Mouse (Mus musculus) embryo, embryonic 9.5 days (tissue): ENCODE data around the gene Polq.
A peak's percentile ranks its signal among the peaks of the same experiment; 100 is the strongest.

Experiments
- DNase-seq: peaks from one replicate; pipeline ENCODE4 v3.0.0-alpha.2; 2017; ENCODE audit errors: extremely low spot score

Gene Polq

DNA sequence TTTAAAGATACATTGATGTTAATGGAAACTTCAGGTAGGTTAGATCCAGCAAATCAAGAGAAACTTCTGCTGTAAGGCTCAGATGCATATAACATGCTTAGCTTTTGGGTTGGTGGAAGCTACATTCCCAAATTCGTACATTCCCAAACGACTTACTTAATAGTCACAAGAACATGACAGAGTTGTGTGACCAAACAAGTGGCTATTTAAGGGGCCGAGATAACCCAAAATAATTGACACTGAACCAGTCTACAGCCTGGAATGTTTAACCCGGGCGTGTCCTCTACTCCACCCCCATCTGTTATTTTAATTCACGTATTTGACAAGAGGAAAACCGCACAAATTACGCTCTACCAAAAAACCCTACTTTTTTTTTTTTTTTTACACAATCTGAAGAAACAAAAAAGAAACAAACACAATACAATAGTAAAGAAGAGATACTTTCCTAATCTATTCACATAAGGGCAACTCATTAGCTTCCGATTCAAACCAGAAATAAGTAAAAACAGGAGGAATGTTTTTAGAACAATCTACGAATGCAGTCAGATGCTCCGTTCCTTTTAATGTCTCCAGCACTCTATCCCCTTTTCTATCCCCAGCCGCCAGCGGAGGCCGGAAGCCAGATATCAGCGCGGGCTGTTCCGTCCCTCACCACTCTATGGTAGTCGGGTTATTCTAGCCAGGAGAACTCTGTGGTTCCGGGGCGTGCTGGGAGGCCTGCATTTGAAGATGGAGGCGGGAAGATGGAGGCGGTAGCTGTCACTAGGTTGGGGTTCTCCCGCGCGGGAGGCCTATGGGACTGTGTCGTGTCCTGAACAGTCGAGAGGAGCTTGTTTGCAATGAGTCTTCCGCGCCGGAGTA lies at the start of gene Polq:
Gene Polq (plus strand): TSS at position 726 of the 861 bp plus-strand sequence.
- DNase-seq = peak; percentile 94

DNA sequence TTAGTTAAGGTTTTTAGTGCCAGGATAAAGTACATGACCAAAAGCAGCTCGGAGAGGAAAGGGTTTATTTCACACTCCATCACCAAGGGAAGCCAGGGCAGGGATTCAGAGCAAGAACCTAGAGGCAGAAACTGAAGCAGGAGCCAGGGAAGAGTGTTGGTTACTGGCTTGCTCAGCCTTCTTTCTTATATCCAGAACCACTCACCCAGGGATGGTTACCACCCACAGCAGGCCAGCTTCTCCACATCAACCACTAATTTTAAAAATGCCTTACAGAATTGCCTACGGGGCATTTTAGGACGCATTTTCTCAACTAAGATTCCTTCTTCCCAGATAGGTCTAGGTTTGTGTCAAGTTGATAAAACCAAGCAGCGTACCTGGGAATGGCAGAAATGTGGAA lies 48.2 kb upstream of the Polq start:
- DNase-seq = no peak

DNA sequence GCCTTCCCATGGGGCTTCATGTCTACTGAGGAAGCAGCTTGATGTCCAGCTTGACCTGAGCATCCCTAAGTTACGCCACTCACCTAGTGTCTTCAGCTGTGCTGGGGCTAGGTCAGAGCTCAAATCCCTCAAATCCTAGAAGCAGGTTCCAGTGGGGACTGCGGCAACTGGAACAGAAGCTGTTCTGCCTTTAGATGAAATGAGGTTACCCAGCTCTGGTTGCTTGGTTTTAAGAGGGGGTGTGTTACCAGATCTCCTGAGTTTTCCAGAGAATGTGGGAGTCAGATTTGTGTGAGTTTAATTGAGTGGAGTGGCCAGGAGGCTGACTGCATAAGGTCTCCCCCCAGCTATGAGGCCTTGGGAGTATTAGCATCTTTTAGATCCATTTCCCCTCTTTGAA lies 32.5 kb upstream of the Polq start:
- no peak for DNase-seq

DNA sequence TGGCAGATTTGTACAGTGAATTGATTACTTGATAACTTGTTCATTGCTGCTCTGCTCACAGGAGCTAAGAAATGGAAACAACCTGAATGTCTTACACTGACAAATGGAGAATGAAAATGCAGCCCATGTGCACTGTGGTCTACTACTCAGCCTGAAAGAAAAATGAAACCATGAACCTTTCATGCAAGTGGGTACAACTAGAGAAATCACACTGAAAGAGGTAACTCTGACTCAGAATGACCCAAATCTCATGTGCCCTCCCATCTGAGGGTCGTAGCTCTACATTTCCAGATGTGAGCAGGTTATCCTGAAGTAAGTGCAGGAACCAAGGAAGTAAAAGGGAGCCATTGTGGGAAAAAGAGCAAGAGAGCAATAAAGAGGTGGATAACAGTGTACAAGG lies 27.8 kb upstream of the Polq start:
- DNase-seq = no peak

DNA sequence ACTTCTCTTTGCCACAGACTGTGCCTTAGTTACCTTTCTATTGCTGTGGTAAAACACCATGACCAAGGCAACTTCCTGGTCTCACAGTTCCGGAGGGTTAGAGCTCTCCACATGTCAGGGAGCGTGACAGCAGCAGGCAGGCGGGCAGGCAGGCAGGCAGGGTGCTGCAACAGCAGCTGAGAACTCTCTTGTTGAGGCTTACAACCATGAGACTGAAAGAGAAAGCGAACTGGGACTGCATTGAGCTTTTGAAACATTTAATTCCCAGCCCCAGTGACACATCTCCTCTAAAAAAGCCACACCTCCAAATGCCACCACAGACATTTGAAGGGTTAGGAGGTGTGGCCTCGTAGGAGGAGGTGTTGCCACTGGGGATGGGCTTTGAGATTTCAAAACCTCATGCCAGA lies 25.9 kb upstream of the Polq start:
- DNase-seq = no peak

DNA sequence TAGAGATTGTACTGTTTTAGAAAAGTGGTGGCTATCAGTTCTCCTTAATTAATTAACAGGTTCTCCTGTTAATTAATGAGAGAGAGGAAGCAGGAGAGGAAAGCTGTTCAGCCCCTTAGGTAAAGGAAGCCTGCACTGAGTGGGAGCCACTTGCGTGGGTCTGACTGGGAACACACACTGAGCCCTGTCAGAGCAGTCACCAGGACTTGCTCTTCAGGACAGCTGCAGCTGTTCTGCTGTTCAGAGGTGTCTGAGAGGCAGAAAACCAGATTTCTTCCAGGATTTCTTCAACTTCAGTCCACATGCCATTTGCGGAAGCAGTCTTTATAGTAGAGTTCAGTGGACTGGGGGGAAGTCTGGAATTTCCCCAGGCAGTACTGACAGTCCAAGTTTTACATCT lies 24.2 kb upstream of the Polq start:
- DNase-seq = no peak

DNA sequence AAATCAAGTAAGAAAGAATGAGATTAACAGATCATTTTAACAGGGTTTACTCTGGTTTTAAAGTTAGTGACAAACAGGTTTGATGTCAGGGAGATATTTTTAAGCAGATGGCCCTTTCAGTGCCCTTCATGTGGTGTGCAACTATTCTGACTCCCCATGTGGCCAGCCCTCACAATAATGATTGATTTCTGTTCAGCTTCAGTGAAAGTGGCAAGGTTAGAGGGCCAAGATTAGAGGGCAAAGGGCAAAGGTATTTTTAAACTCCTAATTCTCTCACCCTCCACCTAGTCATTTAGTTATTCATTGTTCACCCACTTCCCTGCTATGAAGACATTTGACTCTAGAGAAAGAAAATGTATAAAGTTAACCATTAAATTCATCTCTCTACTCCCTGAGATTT lies 23.5 kb upstream of the Polq start:
- no peak for DNase-seq

DNA sequence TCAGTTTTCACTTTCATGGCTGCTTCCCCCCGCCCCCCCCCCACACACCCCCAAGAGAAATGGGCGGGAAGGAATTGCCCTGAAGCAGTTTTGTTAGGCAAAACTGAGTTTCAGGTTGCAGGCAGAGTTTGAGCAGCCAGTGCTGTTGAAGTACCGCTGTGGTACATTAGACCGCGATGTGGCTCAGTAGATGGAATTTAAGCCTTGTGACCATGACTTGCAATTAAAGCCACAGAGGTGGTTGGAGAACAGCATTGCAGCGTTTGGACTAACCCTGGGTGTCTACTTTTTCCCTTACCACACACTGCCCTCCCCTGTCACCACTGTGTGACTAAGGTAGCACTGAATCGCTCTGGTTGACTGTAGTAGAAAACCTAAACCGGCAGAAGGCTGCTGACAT lies 22.1 kb upstream of the Polq start:
- DNase-seq = no peak

DNA sequence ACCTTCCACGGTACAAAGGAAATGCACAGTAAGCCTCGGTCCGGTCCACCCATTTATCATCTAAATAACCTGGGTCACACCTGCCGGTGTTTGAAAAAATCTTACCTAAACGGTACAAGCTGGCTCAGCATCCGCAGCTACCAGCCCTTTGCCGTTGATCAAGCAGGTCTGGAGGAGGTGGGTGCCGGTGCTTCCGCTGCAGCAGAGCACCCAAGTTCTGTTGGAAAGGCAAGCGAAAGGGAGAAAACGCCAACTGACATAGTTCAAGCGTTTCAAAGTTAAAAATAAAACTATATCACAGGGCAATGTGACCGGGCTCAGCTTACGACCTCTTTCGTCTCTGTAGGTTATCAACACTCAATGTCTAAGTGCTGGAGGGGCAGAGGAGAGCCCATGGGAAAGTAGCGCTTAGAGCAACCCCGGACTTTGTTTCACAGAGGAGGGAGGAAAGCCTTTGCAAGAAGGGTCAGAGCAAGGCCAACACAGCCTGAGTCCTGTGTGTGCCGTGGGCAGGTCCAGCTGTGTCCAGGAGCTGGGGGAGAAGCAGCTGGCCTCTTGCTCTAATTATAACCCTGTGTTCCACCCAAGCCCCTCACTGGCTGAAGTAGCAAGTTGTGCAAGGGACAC lies 21.5 kb upstream of the Polq start, which contains the start of gene Fbxo40:
Gene Fbxo40 (minus strand): TSS at position 469 of the 627 bp plus-strand sequence.
- no peak for DNase-seq

DNA sequence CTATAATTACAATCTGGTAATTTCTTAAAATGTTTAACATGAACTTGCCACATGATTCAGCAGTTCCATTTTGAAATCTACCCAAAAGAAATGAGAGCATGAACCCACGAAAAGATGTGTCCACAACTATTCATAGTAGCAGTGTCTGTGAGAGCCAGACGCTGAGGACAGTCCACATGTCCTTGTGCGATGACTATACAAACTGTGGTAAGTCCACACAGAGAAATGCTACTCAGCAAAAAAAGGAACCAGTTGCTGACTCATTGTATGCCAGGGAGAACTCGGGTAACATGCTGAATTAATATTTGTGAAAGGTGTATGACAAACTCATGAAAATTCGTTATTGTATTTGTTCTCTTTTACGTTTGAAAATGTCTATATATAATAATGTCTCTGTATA lies 13.9 kb upstream of the Polq start:
- DNase-seq = no peak

DNA sequence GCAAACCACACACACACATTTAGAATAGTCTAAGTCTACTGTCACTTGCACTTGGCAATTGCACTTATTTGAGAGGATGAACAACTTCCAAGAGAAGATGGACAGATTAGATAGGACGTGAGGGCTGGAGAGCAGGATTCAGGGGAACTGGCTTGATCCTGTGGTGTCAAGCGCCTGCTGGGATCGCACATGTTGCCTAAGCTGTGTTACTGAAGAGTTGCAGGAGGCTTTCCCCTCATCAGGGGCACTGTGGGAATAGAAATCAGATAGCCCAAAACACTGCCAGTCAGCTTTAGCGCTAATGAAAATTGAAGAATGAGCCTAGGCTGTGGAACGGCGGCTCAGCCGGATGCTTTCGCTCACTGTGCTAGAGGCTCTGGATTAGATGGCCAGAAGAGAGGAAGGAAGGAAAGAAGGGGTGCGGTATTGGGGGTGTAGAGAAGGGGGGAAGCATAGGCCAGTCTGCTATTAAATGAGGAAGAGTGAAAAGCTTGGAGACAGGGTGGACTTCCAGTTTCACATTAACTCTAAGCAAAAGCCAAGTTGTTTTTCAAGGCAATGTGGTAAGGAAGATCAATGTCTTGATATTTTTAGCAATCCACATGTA lies 12.1 kb upstream of the Polq start:
- DNase-seq = no peak

DNA sequence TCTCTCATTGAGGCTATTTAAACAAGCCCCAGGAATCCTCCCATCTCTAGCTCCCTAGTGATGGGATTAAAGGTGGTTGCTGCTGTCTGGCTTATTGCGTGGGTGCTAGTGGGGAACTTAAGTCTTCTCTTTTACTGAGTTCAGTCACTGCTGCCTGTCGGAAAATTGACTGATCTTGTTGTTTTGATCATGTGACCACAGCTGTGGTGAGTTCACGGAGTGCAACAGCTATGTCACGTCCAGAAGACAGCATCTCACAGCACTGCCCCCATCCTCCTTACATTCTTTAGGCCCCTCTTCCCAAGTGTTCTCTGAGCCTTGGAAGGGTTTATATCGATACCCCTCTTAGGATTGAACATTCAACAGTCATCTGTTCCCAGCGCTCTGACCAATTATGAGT lies 2.3 kb upstream of the Polq start:
- DNase-seq = no peak

DNA sequence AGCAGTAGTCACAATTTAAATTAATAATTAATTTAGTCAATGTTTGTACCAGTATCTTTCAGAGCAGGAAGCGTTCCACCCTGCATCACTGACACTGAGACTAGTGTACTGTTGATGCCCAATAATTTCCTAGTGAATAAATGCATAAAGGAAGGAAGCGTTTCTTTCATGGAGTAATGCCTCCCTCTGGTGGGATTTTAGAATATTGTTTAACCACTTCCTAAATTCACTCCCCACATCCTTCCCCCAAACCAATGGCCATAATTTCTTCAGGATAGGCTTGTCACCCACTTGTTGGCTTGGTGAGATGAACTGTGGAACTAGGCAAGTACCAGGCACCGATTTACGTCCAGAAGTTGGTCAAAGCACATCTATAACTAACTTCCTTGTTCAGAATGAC lies 1.2 kb upstream of the Polq start:
- peak; percentile 48 for DNase-seq

DNA sequence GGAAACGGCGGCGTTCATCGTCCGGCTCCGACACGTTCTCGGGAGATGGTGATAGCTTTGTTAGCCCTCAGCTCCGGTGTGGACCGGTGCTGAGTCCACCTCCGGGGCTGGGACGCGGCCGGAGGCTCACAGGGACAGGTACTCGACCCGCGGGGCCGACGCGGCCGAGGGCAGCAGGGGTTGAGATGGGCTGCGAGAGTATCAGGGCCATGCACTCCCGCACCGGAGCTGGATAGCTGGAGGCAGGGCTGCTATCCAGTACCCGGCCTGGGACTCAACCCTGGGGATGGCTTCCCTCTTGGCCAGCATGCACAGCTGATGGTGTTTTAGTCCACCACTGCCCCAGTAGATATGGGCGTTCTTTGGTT lies 320 bp downstream of the Polq start:
- no peak for DNase-seq

DNA sequence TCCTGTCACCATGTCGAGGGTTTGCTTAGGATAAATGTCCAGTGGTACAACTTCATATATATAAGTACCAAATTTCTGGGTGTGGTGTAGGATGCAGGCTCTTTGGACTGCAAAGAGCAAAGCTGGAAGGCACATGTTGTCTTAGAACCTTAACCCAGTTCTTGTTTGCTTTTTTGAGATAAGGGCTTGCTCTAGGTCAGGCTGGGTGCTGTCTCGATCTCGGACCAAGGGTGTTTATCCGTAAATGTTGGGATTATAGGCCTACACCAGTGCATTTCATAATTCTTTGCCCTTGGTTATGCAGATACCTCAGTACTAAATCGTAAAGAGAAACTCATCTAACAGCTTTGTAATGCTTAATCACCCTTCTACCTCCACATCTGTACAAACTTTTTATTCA lies 750 bp downstream of the Polq start:
- no peak for DNase-seq

DNA sequence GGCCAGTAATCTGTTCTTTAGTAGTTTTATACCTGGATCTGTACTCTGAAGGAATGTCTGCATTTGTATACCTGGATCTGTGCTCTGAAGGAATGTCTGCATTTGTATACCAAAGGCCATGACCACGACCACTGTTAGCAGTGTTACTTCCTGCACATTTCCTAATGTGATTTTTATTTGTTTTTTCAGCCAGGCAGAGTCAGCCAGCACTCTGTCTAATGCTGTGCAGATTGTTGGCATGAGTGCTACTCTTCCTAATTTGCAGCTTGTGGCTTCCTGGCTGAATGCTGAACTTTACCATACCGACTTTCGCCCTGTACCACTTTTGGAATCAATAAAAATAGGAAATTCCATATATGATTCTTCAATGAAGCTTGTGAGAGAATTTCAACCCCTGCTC lies 16.0 kb downstream of the Polq start:
- no peak for DNase-seq

DNA sequence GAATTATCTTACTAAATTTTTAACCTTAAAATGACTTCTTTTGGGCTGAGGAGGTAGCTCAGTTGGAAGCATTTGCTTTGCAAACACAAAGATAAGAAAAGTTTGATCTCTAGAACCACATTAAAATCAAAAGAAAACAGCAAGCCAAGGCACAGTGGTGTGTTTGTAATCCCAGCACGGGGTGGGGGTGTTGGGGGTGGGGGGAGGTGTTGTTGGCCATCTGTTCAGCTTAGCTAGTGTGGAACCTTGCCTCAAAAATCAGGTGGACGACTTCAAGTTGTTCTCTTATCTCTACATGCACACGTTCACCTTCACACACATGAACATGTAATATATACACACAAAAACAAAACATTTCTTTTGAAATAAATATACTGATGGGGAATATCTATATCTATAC lies 20.4 kb downstream of the Polq start:
- DNase-seq = no peak

DNA sequence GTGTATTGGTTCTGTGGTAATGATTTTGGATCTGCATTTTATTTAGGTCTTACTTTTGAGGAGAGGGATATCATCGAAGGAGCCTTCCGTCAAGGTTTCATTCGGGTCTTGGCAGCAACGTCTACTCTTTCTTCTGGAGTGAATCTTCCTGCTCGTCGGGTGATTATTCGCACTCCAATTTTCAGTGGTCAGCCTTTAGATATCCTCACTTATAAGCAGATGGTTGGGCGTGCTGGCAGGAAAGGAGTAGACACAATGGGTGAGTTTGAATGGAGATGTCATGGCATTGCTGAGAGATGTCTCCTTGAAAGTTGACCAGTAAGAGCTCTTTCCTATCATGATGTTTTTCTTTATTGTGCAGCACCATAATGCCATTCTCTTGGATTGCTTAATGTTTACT lies 23.2 kb downstream of the Polq start:
- no peak for DNase-seq

DNA sequence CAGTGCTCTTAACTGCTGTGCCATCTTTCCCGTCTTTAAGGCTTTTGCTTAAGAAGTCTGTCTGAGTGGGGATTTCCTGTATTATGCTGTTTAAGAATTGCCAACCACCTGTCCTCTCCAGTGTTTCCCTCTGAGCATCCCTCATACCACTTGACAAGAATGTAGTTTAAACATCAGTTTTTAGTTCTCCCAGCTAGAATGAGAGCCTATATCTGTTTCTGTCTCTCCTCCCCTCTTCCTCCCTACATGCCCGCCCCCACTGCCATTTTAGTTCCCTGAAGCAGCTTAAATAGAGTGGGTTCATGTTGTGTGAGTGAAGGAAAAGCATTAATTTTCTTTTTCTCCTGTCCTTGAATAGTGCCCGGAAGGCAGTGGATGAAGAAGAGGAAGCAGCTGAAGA lies 48.0 kb downstream of the Polq start:
- no peak for DNase-seq

DNA sequence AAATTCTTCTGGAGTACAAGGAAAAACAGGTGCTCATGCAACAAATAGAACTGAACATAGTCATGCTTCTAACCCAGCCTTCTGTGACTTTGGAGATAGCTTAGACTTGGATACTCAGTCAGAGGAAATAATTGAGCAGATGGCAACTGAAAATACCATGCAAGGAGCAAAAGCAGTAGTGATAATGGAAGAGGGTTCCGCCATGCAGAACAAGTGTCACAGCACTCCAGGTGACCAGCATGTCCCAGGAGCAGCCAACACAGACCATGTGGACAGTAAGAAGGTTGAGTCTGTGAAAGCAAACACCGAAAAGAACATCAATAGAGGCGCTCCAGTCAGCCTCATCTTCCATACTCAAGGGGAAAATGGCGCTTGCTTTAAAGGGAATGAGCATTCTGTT lies 49.7 kb downstream of the Polq start:
- no peak for DNase-seq

DNA sequence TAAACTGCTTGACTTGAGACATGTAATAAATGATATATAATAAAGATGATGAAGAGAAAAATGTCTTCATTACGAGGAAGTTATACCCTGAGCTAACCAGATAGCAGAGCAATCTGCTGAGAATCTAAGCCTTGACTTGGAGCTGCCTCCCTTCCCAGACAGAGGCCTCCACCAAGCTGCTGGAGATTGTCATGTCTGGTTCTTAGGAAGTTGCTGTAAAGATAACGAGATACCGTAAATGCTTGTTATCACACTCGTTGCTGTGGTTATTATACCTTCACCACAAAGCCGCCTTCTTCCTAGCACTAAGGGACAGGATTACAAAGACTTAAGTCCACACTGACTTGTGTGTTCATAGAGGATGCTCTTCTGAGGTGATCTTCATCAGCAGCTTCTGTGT lies 60.8 kb downstream of the Polq start:
- DNase-seq = no peak

DNA sequence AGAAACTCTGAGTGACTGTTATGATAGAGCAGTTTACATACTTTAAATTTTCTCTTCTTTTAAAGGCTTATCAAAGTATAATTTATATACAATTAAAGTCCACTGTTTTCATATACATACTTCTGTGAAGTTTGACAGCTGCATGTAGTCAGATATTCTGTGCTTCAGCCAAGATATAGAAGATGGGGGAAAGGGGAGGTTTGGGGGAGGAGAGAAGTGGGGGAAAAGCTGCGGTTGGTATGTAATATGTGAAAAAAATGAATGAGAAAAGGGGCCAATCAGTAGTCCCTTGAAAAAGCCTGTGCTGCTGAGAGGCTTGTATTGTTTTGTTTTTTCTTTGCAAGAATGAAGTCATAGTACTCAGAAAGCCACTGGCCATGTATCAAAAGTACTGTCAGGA lies 78.1 kb downstream of the Polq start:
- no peak for DNase-seq

DNA sequence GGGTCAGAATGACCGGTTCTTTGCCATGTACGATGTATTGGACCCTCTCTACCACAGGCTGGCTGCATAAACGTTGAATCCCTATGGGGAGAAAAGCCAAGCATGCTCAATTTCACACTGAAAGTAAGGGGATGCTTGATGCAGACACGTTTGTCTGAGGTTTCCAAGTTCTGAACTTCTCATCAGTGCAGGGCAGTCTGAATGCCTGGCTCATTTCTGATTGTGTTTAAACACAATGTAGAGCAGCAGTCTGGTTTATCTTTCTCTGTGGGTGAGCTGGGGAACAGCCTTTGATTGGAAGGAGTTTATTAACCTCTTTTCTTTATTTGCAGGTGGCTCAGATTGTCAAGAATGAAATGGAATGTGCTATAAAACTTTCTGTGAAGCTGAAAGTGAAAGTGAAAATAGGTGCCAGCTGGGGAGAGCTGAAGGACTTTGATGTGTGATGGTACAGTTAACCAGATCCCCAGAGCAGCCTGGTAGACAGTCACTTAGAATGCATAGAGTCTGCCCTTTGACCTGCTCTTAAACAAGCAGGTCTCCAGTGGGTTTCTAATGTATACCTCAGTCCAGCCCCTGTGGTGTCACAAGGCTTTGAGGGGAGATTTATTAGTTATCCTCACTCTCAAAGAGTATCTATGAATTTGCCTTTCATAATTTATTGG lies 82.7 kb downstream of the Polq start:
- DNase-seq = no peak
